Mouse (Mus musculus) neural tube, embryonic 15.5 days (tissue): Measurements from ENCODE around the gene Myo1f. TPM values are rescaled to one million over a fixed set of nuclear protein-coding genes. Genes with fewer than 3 reads are reported as not detected.

ENCODE experiments used
- polyA plus RNA-seq: library from polyadenylated mRNA; unstranded; fragments of >200 nt; fragmentation: Nextera tagmentation; extraction: Ambion mirVana; gene quantifications from 2 replicates; pipeline ENCODE4 v1.2.1, GENCODE M21; 2015

Gene Myo1f
- polyA plus RNA-seq, 1 experiment from 2014 or later, result 2.1 TPM

Other genes with a start within 250 kb of the Myo1f start
- 11.1 and 12.1 TPM in 2 replicates for gene Zfp81, start 196.8 kb upstream of the Myo1f start, polyA plus RNA-seq
- 11.1 and 13.6 TPM in 2 replicates for gene Zfp101, start 161.1 kb upstream of the Myo1f start, polyA plus RNA-seq
- gene Actl9, start 122.8 kb upstream of the Myo1f start, polyA plus RNA-seq, result not detected in 2 replicates
- gene Adamts10, start 31.5 kb upstream of the Myo1f start, polyA plus RNA-seq, result 57.7 and 63.9 TPM in 2 replicates
- gene Zfp414, start 73.4 kb downstream of the Myo1f start, polyA plus RNA-seq, result 56.1 and 62.3 TPM in 2 replicates
- gene Pram1, start 82.3 kb downstream of the Myo1f start, polyA plus RNA-seq, result 0.61 TPM in 1 of 2 replicates, not detected in the other
- gene Hnrnpm, start 131.2 kb downstream of the Myo1f start, polyA plus RNA-seq, result 161 and 203 TPM in 2 replicates
- gene March2, start 163.0 kb downstream of the Myo1f start, polyA plus RNA-seq, result 77.4 and 81.5 TPM in 2 replicates
- gene Rab11b, start 204.8 kb downstream of the Myo1f start, polyA plus RNA-seq, result 519 and 596 TPM in 2 replicates
- 21.6 and 23.3 TPM in 2 replicates for gene Angptl4, start 226.1 kb downstream of the Myo1f start, polyA plus RNA-seq